Mouse (Mus musculus) forebrain, embryonic 15.5 days (tissue): ENCODE data around the gene Glp2r. TPM values are rescaled to one million over a fixed set of nuclear protein-coding genes. Genes with fewer than 3 reads are reported as not detected.

Source experiments
- ATAC-seq: fragments of 200-750 bp; cut with Nextera tagmentation; replicated peaks from 2 replicates; pipeline ENCODE4 v1.8.0; 2017; ENCODE audit warnings: mild to moderate bottlenecking, moderate TSS enrichment, moderate library complexity
- H3K27ac ChIP-seq: fragments of 300-500 bp; sonication (generic); replicated peaks from 2 replicates; pipeline ENCODE4 v1.5.1; 2015; ENCODE audit warnings: mild to moderate bottlenecking, inconsistent platforms
- H3K27me3 ChIP-seq: fragments of 300-500 bp; sonication (generic); 2 replicates; pipeline ENCODE4 v1.6.1; 2015; ENCODE audit warnings: inconsistent platforms
- H3K36me3 ChIP-seq: fragments of 300-500 bp; sonication (generic); 2 replicates; pipeline ENCODE4 v1.6.1; 2015; ENCODE audit warnings: mild to moderate bottlenecking, inconsistent platforms
- H3K4me1 ChIP-seq: fragments of 300-500 bp; sonication (generic); 2 replicates; pipeline ENCODE4 v1.6.1; 2015; ENCODE audit warnings: inconsistent platforms
- H3K4me2 ChIP-seq: fragments of 300-500 bp; sonication (generic); replicated peaks from 2 replicates; pipeline ENCODE4 v1.6.1; 2015; ENCODE audit warnings: mild to moderate bottlenecking, inconsistent platforms
- H3K4me3 ChIP-seq: fragments of 300-500 bp; sonication (generic); 2 replicates; pipeline ENCODE4 v1.5.1; 2015; ENCODE audit warnings: mild to moderate bottlenecking, inconsistent platforms
- H3K9ac ChIP-seq: fragments of 300-500 bp; sonication (generic); replicated peaks from 2 replicates; pipeline ENCODE4 v1.6.1; 2015; ENCODE audit warnings: mild to moderate bottlenecking, inconsistent platforms
- H3K9me3 ChIP-seq: fragments of 300-500 bp; sonication (generic); 2 replicates; pipeline ENCODE4 v1.6.1; 2016; ENCODE audit warnings: inconsistent platforms
- WGBS: fragments of 180-500 bp; shearing (Covaris S2); methylation state at CpG from one replicate; pipeline ENCODE4 v1.1.7; 2015; ENCODE audit warnings: mixed read lengths; 5-methylcytosine and 5-hydroxymethylcytosine counted together
- polyA plus RNA-seq: library from polyadenylated mRNA; unstranded; fragments of >200 nt; fragmentation: Nextera tagmentation; extraction: Ambion mirVana; gene quantifications from 2 replicates; pipeline ENCODE4 v1.2.1, GENCODE M21; 2015

The Glp2r gene
- polyA plus RNA-seq, 1 experiment from 2014 or later: 0.10 TPM

DNA sequence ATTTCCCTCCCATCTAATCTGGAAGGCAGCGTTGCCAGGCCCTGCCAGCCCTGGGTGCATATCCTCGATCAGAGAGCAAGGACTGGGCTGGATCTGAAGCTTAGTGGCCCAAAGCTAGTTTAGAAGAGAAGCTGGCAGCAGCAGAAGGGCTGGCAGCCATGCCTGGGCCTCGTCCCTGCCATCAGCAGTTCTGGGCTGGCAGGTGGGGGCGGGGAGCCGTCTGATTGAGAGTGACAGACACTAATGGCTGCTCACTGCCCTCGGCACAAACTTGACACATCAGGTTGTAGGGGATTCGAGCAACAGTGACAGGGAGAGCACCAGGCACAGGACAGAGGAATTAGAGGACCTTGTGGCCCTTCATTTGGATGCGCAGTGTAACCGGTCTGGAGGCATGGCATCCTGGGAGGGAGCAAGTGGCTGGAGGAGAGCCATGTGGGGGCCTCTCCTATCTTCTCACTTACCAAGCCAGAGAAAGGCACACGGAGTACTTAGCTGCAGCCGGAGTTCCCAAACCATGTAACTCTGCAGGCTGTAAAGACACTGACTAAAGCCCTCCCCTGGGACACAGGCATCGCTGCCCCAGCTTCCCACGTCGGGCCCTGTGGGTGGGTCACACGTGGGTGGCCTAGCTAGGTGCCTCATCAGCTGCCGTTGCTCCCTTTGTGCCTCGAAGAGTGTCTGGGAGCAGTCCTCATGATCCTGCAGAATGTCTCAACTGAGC is 115.6 kb downstream of the Glp2r start:
- no peak for ATAC-seq
- H3K9ac ChIP-seq: no peak overlapping the region
- peaks cover 33% of the 10 kb centered on the region for H3K4me1 ChIP-seq

DNA sequence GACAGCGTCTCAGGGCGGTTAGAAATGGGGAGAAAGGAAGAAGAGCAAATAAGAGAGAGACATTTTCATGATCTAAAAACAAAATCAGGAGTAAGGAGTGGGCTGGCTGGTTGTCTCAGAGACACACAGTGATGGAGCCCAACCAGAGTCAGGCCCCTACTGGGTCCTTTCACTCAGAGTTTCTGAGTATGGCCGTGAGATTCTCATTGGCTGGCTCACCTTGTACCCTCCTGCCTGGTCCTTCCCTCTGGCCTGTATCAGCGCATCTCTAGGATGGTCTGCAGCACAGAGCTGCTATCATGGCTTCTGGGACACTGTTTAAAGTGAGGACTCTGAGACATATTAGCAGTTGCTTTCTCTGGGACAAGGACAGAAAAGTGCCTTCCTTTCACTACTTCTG is 116.4 kb downstream of the Glp2r start:
- WGBS: 79% methylated on average over 4 of the region's 4 CpGs
- Histone ChIP-seq H3K9ac (no peak overlapping the region), H3K4me1 (peaks cover 33% of the 10 kb centered on the region), H3K4me2 (no peak overlapping the region), H3K27ac (peak overlapping the region; percentile 12; the same call in 1 of the 2 replicates), H3K36me3 (no peaks in the 10 kb centered on the region), H3K27me3 (no peaks in the 10 kb centered on the region), H3K4me3 (no peak overlapping the region), H3K9me3 (no peaks in the 10 kb centered on the region)
- no peak for ATAC-seq

More for the DNA sequence above, 115.6 kb downstream of the Glp2r start:
- Histone ChIP-seq H3K27me3 (no peaks in the 10 kb centered on the region), H3K4me2 (no peak overlapping the region), H3K36me3 (no peaks in the 10 kb centered on the region), H3K27ac (peak overlapping the region; percentile 12; the same call in 1 of the 2 replicates), H3K4me3 (no peak overlapping the region), H3K9me3 (no peaks in the 10 kb centered on the region)
- WGBS: 58% methylated on average over 17 of the region's 17 CpGs

DNA sequence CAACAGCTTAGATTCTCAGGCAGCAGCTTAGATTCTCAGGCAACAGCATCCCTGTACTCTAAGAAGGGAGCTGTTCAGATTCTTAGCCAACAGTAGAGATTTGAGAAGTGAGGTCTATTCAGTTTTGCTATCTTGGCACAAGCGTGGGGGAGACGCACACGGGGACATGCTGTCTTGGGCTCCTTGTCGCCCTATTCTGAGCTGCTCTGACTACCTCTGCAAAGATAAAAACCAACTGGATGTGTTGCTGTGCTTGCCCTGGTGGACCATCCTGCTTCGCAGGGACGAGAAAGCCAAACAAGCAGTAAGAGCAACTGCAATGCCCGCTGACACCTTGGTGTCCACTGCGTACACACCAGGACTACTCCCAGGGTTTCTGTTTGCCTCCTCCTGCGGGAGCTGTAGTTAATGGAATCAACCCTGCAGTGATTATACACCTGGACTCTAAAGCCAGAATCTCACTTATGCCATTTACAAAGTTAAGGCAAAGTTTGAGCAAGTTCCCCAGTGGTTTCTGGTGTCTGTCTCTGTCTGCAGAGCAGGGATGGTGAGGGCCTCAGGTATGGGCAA is 117.3 kb downstream of the Glp2r start:
- H3K4me3 ChIP-seq: no peak overlapping the region
- H3K27me3 ChIP-seq: no peaks in the 10 kb centered on the region
- ATAC-seq: no peak
- no peaks in the 10 kb centered on the region for H3K36me3 ChIP-seq
- 91% methylated on average over 9 of the region's 9 CpGs for WGBS
- H3K27ac ChIP-seq: no peak overlapping the region
- H3K4me1 ChIP-seq: peaks cover 33% of the 10 kb centered on the region
- H3K9me3 ChIP-seq: no peaks in the 10 kb centered on the region
- H3K4me2 ChIP-seq: no peak overlapping the region
- no peak overlapping the region for H3K9ac ChIP-seq

DNA sequence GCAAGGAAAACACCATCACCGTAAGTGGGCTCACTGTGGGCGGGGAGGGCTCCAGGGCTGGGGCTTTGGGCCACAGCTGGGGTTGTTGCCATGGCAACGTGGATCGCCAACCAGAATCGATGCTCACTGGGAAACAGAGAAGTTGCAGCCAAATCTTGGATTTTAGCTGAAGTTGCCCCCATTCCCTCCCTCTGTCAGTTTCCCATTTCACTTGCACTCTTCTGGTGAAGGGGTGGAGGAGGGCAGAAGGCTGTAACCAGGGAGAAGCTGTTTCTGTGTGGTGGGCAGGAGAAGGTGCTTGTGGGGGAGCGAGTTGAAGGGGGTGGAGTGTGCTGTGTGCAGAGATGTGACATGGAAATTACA is 118.1 kb downstream of the Glp2r start:
- H3K4me2 ChIP-seq: no peak overlapping the region
- ATAC-seq: no peak
- H3K36me3 ChIP-seq: no peaks in the 10 kb centered on the region
- peaks cover 33% of the 10 kb centered on the region for H3K4me1 ChIP-seq
- no peak overlapping the region for H3K4me3 ChIP-seq
- no peaks in the 10 kb centered on the region for H3K27me3 ChIP-seq
- WGBS: 31% methylated on average over 6 of the region's 6 CpGs
- H3K9me3 ChIP-seq: no peaks in the 10 kb centered on the region
- no peak overlapping the region for H3K9ac ChIP-seq
- no peak overlapping the region for H3K27ac ChIP-seq

DNA sequence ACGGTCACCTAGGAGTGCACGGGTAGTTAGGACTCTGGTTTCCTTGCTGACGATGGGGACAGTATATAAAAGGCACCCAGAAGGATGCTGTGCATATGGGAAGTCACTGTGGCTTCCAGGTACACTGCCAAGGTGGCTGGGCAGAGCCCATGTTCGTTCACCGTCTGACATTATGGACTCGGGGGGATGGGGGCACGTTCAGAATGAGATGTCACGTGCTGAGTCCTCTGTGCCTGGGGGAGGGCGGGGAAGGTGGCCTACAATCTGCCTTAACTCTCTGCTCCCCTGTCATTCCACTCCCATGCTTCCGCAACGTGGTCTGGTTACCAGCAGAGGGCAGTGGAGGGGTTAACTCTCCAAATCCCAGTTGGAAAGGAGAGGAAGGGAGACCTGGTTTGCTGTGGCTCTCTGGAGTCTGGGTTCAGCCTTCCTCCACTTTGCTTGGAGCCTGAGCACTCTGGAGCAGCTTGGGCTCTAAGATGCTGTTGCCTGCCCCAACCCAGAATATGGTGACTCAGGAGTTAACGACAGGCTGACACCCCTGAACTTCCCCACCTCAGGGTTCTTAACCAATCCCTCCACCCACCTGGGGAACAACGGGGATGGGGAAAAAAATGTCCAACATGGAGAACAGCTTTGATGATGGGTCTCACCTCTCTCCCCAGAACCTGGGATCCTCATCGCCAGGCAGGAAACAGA is 118.6 kb downstream of the Glp2r start:
- 0 out of 2 replicates have a peak, but pooled peaks have one; percentile 5 for ATAC-seq
- Histone ChIP-seq H3K9ac (no peak overlapping the region), H3K36me3 (no peaks in the 10 kb centered on the region), H3K27ac (no peak overlapping the region), H3K4me1 (peaks cover 30% of the 10 kb centered on the region), H3K4me2 (no peak overlapping the region), H3K4me3 (no peak overlapping the region), H3K9me3 (no peaks in the 10 kb centered on the region), H3K27me3 (no peaks in the 10 kb centered on the region)
- WGBS: 16% methylated on average over 14 of the region's 14 CpGs

DNA sequence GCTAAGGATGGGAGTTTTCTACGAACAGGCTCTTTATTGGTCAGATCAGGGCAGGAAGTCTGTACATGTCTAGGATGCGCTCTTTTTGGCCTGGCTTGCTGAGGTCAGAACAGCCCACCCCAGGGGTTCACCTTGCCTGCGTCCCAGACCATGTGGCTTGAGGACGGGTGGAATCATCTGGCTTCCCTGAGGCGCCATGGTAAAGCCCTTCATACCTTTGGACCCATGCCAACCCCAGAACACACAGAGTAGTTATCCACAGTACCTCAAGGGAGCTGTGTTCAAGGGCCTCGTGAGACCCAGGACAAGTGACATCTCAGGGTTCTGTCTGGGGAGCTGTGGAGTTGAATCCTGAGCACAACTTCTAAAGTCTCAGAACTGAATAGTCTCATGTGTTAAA is 119.2 kb downstream of the Glp2r start:
- ATAC-seq: no peak
- WGBS: 70% methylated on average over 6 of the region's 6 CpGs

DNA sequence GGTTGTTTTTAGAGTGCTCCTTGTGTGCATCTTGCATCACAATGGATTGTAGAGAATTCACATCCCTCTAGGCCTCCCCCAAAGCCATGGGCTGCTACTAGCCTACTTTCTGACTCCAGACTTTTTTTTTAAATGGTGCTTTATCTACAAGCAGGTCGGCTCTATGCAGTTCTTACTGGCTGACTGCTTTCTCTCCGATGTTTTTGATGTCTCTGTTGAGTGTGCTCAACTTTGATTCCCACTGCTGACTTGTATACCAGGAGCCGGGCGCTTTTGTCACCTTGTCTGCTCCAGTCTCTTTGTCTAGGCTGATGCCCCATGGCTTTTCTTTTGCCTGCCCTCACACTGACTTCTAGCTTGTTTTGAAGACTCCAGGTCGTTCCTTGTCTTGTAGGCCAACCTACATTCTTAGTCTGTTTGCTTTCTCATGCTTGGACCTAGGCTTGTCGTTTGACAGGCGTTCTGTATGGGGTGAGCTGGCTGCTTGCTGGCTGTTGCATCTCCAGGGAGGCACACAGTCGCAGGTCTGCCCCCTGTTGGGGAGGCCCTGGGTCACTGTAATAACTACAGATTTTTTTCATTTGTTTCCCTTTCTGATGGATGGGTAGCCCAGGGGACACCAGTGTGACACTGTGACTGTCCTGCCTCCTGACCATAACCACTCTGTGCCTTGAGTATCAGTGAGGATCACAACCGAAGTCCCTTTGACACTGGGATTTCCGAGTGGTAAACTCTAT is 120.8 kb downstream of the Glp2r start:
- Histone ChIP-seq H3K27me3 (no peaks in the 10 kb centered on the region), H3K4me2 (no peak overlapping the region), H3K36me3 (no peaks in the 10 kb centered on the region), H3K27ac (no peak overlapping the region), H3K9ac (no peak overlapping the region), H3K4me3 (no peak overlapping the region), H3K9me3 (no peaks in the 10 kb centered on the region), H3K4me1 (peaks cover 18% of the 10 kb centered on the region)
- no peak for ATAC-seq
- whole genome bisulfite sequencing: 50% methylated on average over 10 of the region's 10 CpGs

More for the DNA sequence above, 119.2 kb downstream of the Glp2r start:
- Histone ChIP-seq H3K4me1 (peaks cover 28% of the 10 kb centered on the region), H3K4me3 (no peak overlapping the region), H3K36me3 (no peaks in the 10 kb centered on the region), H3K27ac (no peak overlapping the region), H3K9ac (no peak overlapping the region), H3K27me3 (no peaks in the 10 kb centered on the region), H3K4me2 (no peak overlapping the region), H3K9me3 (no peaks in the 10 kb centered on the region)

DNA sequence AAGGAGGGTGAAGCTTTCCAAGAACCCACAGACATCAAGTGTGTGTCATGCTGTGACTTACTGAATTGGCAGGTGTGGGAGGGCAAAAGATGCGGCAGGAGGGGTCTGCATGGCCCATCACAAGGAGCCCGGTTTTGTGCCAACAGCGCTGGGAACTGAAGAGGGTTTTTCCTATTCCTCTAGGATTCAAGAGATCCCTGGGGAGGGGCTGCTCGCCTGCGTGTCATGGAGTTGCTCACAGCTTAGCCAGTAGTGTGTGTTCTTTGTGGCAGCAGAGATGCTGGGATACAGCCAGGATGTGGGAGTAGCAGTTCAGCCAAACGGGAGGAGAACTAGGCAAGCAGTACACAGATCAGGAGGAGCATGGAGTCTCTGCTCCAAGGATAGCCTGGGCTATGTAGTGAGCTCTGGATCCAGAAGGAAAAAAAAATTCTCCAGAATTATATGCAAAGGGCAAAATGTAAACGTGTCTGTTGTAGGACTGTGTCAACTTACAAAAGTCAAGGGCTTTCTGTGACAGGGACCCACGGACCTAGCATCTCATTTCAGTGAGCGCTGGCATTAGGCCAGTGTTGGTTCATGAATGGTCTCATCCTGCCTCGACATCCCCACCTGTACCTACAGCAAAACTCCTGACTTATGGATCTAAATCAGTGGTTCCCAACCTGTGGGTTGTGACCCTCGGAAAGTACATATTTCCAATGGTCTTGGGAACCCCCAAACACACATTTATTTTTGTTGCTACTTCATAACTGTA is 122.1 kb downstream of the Glp2r start:
- 69% methylated on average over 11 of the region's 11 CpGs for WGBS

DNA sequence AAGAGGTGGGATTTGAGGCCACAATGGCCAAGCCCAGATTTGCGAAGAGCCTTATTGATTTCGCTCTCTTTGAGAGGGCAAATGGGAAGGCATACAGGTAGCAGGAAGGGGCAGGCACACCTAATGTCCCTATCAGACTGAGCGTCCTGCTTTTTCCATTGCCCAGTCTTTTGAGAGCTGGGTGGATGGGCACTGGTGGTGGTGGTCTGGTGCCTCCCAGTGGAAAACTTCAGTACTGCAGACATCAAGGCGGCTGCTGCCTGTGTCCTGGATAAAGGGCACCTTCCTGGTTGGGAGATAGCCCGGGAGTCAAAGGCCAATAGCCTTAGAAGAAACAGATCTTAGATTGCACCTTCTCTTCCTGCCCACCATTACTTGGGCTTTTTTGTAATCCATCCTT is 123.2 kb downstream of the Glp2r start:
- Histone ChIP-seq H3K4me3 (no peak overlapping the region), H3K36me3 (no peaks in the 10 kb centered on the region), H3K4me2 (no peak overlapping the region), H3K27me3 (no peaks in the 10 kb centered on the region), H3K9me3 (no peaks in the 10 kb centered on the region), H3K9ac (no peak overlapping the region), H3K4me1 (peaks cover 8% of the 10 kb centered on the region), H3K27ac (no peak overlapping the region)
- ATAC-seq: 0 out of 2 replicates have a peak, but pooled peaks have one; percentile 24
- WGBS: 34% methylated on average over 5 of the region's 5 CpGs

More for the DNA sequence above, 122.1 kb downstream of the Glp2r start:
- no peaks in the 10 kb centered on the region for H3K36me3 ChIP-seq
- H3K4me3 ChIP-seq: no peak overlapping the region
- no peak overlapping the region for H3K9ac ChIP-seq
- H3K27me3 ChIP-seq: no peaks in the 10 kb centered on the region
- H3K27ac ChIP-seq: no peak overlapping the region
- peaks cover 11% of the 10 kb centered on the region for H3K4me1 ChIP-seq
- no peak overlapping the region for H3K4me2 ChIP-seq
- H3K9me3 ChIP-seq: no peaks in the 10 kb centered on the region
- peak; percentile 39 for ATAC-seq

DNA sequence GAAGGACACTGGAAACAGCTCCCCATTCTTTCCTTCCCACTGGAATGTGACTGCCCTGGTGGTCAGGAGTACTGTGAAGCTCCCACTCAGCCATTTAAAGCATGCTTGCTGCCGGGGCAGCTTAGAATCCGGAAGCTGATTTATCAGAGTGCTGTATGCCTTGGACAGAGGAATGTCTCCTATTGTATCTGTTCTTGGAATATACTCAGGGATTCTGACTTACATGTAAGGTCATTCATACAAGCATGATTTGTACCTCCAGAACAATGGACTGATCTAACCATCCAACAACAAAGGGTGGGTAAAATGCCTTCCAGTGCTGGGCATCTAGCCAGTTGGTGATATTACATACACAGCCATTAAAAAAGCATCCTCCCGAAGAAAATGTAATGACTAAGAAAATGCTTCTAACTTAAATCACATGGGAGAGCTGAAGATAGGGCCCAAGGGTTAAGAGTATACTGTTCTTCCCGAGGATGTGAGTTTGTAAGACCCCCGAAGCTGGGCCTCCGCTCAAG is 126.3 kb downstream of the Glp2r start:
- H3K9ac ChIP-seq: no peak overlapping the region
- no peaks in the 10 kb centered on the region for H3K36me3 ChIP-seq
- no peak overlapping the region for H3K4me2 ChIP-seq
- H3K4me1 ChIP-seq: no peaks in the 10 kb centered on the region
- no peaks in the 10 kb centered on the region for H3K9me3 ChIP-seq
- 85% methylated on average over 6 of the region's 6 CpGs for WGBS
- H3K27ac ChIP-seq: no peak overlapping the region
- H3K27me3 ChIP-seq: no peaks in the 10 kb centered on the region
- no peak for ATAC-seq
- H3K4me3 ChIP-seq: no peak overlapping the region

DNA sequence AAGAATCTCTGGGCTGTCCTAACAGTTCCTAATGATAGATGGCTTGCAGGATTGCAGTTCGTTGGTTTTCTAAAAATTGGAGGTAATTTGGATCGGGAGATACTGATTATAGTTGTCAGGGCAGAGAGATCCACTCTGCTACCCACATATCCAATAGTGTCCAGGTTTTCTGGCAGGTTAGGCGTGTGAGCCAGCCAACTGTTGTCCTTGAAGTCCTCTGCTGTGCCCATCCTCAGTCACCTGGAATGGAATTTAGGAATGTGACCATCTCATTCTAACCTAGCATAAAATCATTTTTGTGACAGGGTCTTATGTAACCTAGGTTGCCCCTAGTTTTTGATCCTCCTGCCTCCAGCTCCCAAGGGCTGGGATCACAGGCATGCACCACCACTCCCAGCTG is 127.5 kb downstream of the Glp2r start:
- no peak overlapping the region for H3K27ac ChIP-seq
- H3K9me3 ChIP-seq: no peaks in the 10 kb centered on the region
- no peaks in the 10 kb centered on the region for H3K36me3 ChIP-seq
- H3K27me3 ChIP-seq: no peaks in the 10 kb centered on the region
- 79% methylated on average over 3 of the region's 3 CpGs for WGBS
- no peak overlapping the region for H3K9ac ChIP-seq
- H3K4me3 ChIP-seq: no peak overlapping the region
- no peaks in the 10 kb centered on the region for H3K4me1 ChIP-seq
- no peak overlapping the region for H3K4me2 ChIP-seq
- no peak for ATAC-seq
